8 mouse cellular contexts compared by ENCODE assay signal in genomic region chr2:3284473-3285180, GRCm38 (mm10). TPM values are rescaled to one million over a fixed set of nuclear protein-coding genes. Genes with fewer than 3 reads are reported as not detected.
A peak's percentile ranks its signal among the peaks of the same experiment; 100 is the strongest.
DNase-seq lines count a peak whose midpoint lies in the region; ATAC-seq lines count a peak whose summit lies in the region.

No protein-coding gene starts in this region.

- peak overlapping the region; percentile 74 for H3K4me2 ChIP-seq in forebrain, embryonic 16.5 days (ENCODE audit: low read length)
- H3K4me2 ChIP-seq in hindbrain, embryonic 13.5 days, result peak overlapping the region; percentile 74

- H3K27ac ChIP-seq in forebrain, embryonic 16.5 days (ENCODE audit: low read length), result peak overlapping the region; percentile 95
- H3K27ac ChIP-seq in hindbrain, embryonic 13.5 days, result peak overlapping the region; percentile 95

- H3K4me3 ChIP-seq in forebrain, embryonic 16.5 days (replicated peaks; ENCODE audit: low read length), result peak overlapping the region; percentile 77
- H3K4me3 ChIP-seq in hindbrain, embryonic 13.5 days, result peak overlapping the region; percentile 80
- peak overlapping the region; percentile 99 for H3K4me3 ChIP-seq in megakaryocyte, embryonic 14.5 days (replicated peaks)

- peak overlapping the region; percentile 83 for H3K9ac ChIP-seq in forebrain, embryonic 16.5 days (replicated peaks; ENCODE audit: low read depth, low read length)
- peak overlapping the region; percentile 88 for H3K9ac ChIP-seq in hindbrain, embryonic 13.5 days

- 0% methylated on average over 60 of the region's 60 CpGs for WGBS in forebrain, embryonic 16.5 days
- WGBS in hindbrain, embryonic 13.5 days, result 0% methylated on average over 41 of the region's 60 CpGs

- peak; percentile 68 for DNase-seq in Muller cell, postnatal 12 days (ENCODE audit: inconsistent ontology term)
- peak; percentile 21 for DNase-seq in c-Kit-negative CD71-positive TER-119-positive erythroid progenitor cells, embryonic 14.5 days (ENCODE audit: low read depth, low spot score)
- DNase-seq in left cerebral cortex, postnatal 14 days (ENCODE audit: low spot score in 2 of 2), result peak; percentile 54 to 60
- DNase-seq in right cerebral cortex, postnatal 10 days (ENCODE audit: low spot score in 2 of 2), result peak; percentile 73 to 74
- peak; percentile 33 to 40 for DNase-seq in urinary bladder, postnatal 36 days (ENCODE audit: low spot score in 2 of 2)

- intact Hi-C loops in left cerebral cortex, postnatal 14 days (cut with DNase I), result loop anchor here (2.0 to 5.0 kb wide), 2 partner anchors 48 to 167 kb away; partner anchors contain the start of gene Rpp38

- no peaks in the 10 kb centered on the region for H3K27me3 ChIP-seq in forebrain, embryonic 16.5 days (replicated peaks; ENCODE audit: control insufficient read depth, insufficient read depth, low read length)
- no peaks in the 10 kb centered on the region for H3K27me3 ChIP-seq in hindbrain, embryonic 13.5 days
- H3K27me3 ChIP-seq in megakaryocyte, embryonic 14.5 days (replicated peaks), result no peaks in the 10 kb centered on the region

- peak; percentile 5 for ATAC-seq in forebrain, embryonic 16.5 days
- peak; percentile 1 for ATAC-seq in hindbrain, embryonic 13.5 days (ENCODE audit: low FRiP score)

- H3K4me1 ChIP-seq in forebrain, embryonic 16.5 days (replicated peaks; ENCODE audit: control insufficient read depth, insufficient read depth, low read length), result peaks cover 17% of the 10 kb centered on the region
- peaks cover 19% of the 10 kb centered on the region for H3K4me1 ChIP-seq in hindbrain, embryonic 13.5 days (replicated peaks)
- H3K4me1 ChIP-seq in megakaryocyte, embryonic 14.5 days, result peaks cover 47% of the 10 kb centered on the region

- no peaks in the 10 kb centered on the region for H3K9me3 ChIP-seq in forebrain, embryonic 16.5 days (ENCODE audit: control insufficient read depth, low read length)
- no peaks in the 10 kb centered on the region for H3K9me3 ChIP-seq in hindbrain, embryonic 13.5 days
- H3K9me3 ChIP-seq in megakaryocyte, embryonic 14.5 days, result no peaks in the 10 kb centered on the region

- H3K36me3 ChIP-seq in forebrain, embryonic 16.5 days (ENCODE audit: control insufficient read depth, insufficient read depth), result no peaks in the 10 kb centered on the region
- no peaks in the 10 kb centered on the region for H3K36me3 ChIP-seq in hindbrain, embryonic 13.5 days
- H3K36me3 ChIP-seq in megakaryocyte, embryonic 14.5 days (replicated peaks; ENCODE audit: low read length), result no peaks in the 10 kb centered on the region

RNA-seq across cellular contexts. Expression of gene Nmt2, which starts 0.6 kb away (rescaled TPM):
- 119 and 126 TPM in 2 replicates for polyA plus RNA-seq in forebrain, embryonic 16.5 days (2015; fragmentation: Nextera tagmentation; extraction: Ambion mirVana)
- 97.7 and 102 TPM in 2 replicates for polyA plus RNA-seq in hindbrain, embryonic 13.5 days (2015; fragmentation: Nextera tagmentation; extraction: Ambion mirVana)
- 10 to 100 TPM; 78.6 to 80.2 TPM for total RNA-seq in left cerebral cortex, postnatal 14 days (2021)
- 0.37 and 13.6 TPM in 2 replicates for polyA plus RNA-seq in megakaryocyte, embryonic 14.5 days (2012; ENCODE audit: insufficient read depth, low replicate concordance)

RNA-seq across cellular contexts. Expression of gene Rpp38, which starts 47.8 kb away (rescaled TPM):
- polyA plus RNA-seq in forebrain, embryonic 16.5 days (2015; fragmentation: Nextera tagmentation; extraction: Ambion mirVana), result 14.7 and 15.9 TPM in 2 replicates
- 13.5 TPM in 2 replicates for polyA plus RNA-seq in hindbrain, embryonic 13.5 days (2015; fragmentation: Nextera tagmentation; extraction: Ambion mirVana)
- total RNA-seq in left cerebral cortex, postnatal 14 days (2021), result 1 to 10 TPM; 7.9 to 8.4 TPM
- polyA plus RNA-seq in megakaryocyte, embryonic 14.5 days (2012; ENCODE audit: insufficient read depth, low replicate concordance), result 2.1 TPM in 1 of 2 replicates, not detected in the other

RNA-seq across cellular contexts. Expression of gene Acbd7, which starts 51.3 kb away (rescaled TPM):
- polyA plus RNA-seq in forebrain, embryonic 16.5 days (2015; fragmentation: Nextera tagmentation; extraction: Ambion mirVana), result 1.2 and 1.3 TPM in 2 replicates
- 2.5 and 3.1 TPM in 2 replicates for polyA plus RNA-seq in hindbrain, embryonic 13.5 days (2015; fragmentation: Nextera tagmentation; extraction: Ambion mirVana)
- 1 to 10 TPM in 1 of 2 experiments, not detected in 1; 1.2 TPM for total RNA-seq in left cerebral cortex, postnatal 14 days (2021)
- not detected in 2 replicates for polyA plus RNA-seq in megakaryocyte, embryonic 14.5 days (2012; ENCODE audit: insufficient read depth, low replicate concordance)

Comparison
In these comparisons a context has a peak if more than half of its experiments do, and no peak if none do; other contexts are left out.
1. Peak in every context shown above with its lines: DNase-seq, ATAC-seq, H3K4me3 ChIP-seq and H3K27ac ChIP-seq.
2. DNase-seq: peak in every context shown above with its lines; median percentile 74 in right cerebral cortex, postnatal 10 days; 68 in Muller cell, postnatal 12 days; 57 in left cerebral cortex, postnatal 14 days; 36 in urinary bladder, postnatal 36 days; 21 in c-Kit-negative CD71-positive TER-119-positive erythroid progenitor cells, embryonic 14.5 days.